Mouse (Mus musculus) lung, postnatal 0 days (tissue): ENCODE data around the gene Scnn1b.

ENCODE experiments used
- CTCF ChIP-seq: IDR thresholded peaks from 2 replicates; pipeline ENCODE4 v1.5.1; 2016; ENCODE audit warnings: antibody characterized with exemption, mild to moderate bottlenecking
- EP300 ChIP-seq: IDR thresholded peaks from 2 replicates; pipeline ENCODE4 v1.6.1; 2016; ENCODE audit warnings: antibody characterized with exemption, mild to moderate bottlenecking, control low read depth

GRCm38 (mm10) chr7:121934346-121934745 is 69.5 kb downstream of the Scnn1b start:
- TF ChIP-seq CTCF (no peak), EP300 (no peak)
